In the genomic region with DNA sequence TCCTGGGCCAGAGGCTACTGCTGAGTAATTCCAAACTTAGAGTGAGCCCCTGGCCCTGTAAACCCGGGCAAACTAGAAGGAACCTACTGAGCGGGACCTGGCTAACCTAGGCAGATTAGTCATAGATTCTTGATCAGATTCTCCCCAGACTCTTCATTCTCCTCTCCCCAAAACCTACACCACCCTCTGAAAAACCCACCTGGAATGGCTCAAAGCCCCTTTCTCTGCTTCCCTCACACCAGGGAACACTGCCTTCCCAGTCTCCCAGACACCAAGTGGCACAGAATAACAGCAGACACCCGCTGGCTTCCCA, we compare ENCODE assay signal across 8 mouse cellular contexts. TPM values are rescaled to one million over a fixed set of nuclear protein-coding genes. Genes with fewer than 3 reads are reported as not detected.
DNase-seq lines count a peak whose midpoint lies in the region; ATAC-seq lines count a peak whose summit lies in the region.

No protein-coding gene starts in this region.

- 32% methylated on average over 3 of the region's 3 CpGs for WGBS in heart, embryonic 16.5 days
- 14% methylated on average over 3 of the region's 3 CpGs for WGBS in hindbrain, embryonic 12.5 days
- 14% methylated on average over 3 of the region's 3 CpGs for WGBS in midbrain, embryonic 11.5 days

- H3K9ac ChIP-seq in heart, embryonic 16.5 days (ENCODE audit: low read length): peak overlapping the region; percentile 78
- H3K9ac ChIP-seq in hindbrain, embryonic 12.5 days: peak overlapping the region; percentile 88
- H3K9ac ChIP-seq in midbrain, embryonic 11.5 days (ENCODE audit: low read length): peak overlapping the region; percentile 92

- H3K9me3 ChIP-seq in heart, embryonic 16.5 days (replicated peaks; ENCODE audit: control insufficient read depth, low read length): no peaks in the 10 kb centered on the region
- H3K9me3 ChIP-seq in hindbrain, embryonic 12.5 days (replicated peaks): no peaks in the 10 kb centered on the region
- H3K9me3 ChIP-seq in midbrain, embryonic 11.5 days (ENCODE audit: control insufficient read depth, low read length): no peaks in the 10 kb centered on the region

- no peaks in the 10 kb centered on the region; the same call in 1 of the 2 replicates for H3K36me3 ChIP-seq in heart, embryonic 16.5 days (ENCODE audit: control insufficient read depth, insufficient read depth)
- H3K36me3 ChIP-seq in hindbrain, embryonic 12.5 days: peaks cover 11% of the 10 kb centered on the region; the same call in 1 of the 2 replicates
- no peaks in the 10 kb centered on the region for H3K36me3 ChIP-seq in midbrain, embryonic 11.5 days (ENCODE audit: control insufficient read depth, insufficient read depth, low read length)

- intact Hi-C loops in heart, postnatal 14 days (cut with DNase I): loop anchor here (2.0 to 5.0 kb wide), 3 partner anchors 17 to 67 kb away; partner anchors contain the start of gene Dguok

- peak overlapping the region; percentile 81 for H3K4me3 ChIP-seq in heart, embryonic 16.5 days (ENCODE audit: low read length)
- H3K4me3 ChIP-seq in brown adipose tissue, adult 24 weeks (ENCODE audit: insufficient read depth, low read depth, low read length): peak overlapping the region; percentile 90
- peak overlapping the region; percentile 70 for H3K4me3 ChIP-seq in hindbrain, embryonic 12.5 days
- peak overlapping the region; percentile 70 for H3K4me3 ChIP-seq in midbrain, embryonic 11.5 days (ENCODE audit: low read depth, low read length)

- ATAC-seq in heart, embryonic 16.5 days (replicated peaks; ENCODE audit: extremely low read depth, insufficient read depth, low FRiP score): no peak
- no peak for ATAC-seq in hindbrain, embryonic 12.5 days (ENCODE audit: low FRiP score)
- no peak for ATAC-seq in midbrain, embryonic 11.5 days (ENCODE audit: low FRiP score)

- peak overlapping the region; percentile 13; the same call in 1 of the 2 replicates for H3K27ac ChIP-seq in heart, embryonic 16.5 days (ENCODE audit: low read length)
- H3K27ac ChIP-seq in brown adipose tissue, adult 24 weeks (replicated peaks; ENCODE audit: low read depth, low read length): peak overlapping the region; percentile 37; the same call in 1 of the 2 replicates
- H3K27ac ChIP-seq in hindbrain, embryonic 12.5 days: peak overlapping the region; percentile 95
- H3K27ac ChIP-seq in midbrain, embryonic 11.5 days (ENCODE audit: low read depth, low read length): peak overlapping the region; percentile 98

- no peaks in the 10 kb centered on the region for H3K27me3 ChIP-seq in heart, embryonic 16.5 days (ENCODE audit: control insufficient read depth, insufficient read depth, low read length)
- no peaks in the 10 kb centered on the region for H3K27me3 ChIP-seq in hindbrain, embryonic 12.5 days
- H3K27me3 ChIP-seq in midbrain, embryonic 11.5 days (ENCODE audit: control insufficient read depth, insufficient read depth, low read length): no peaks in the 10 kb centered on the region

- DNase-seq in heart, postnatal 14 days: no peak
- no peak for DNase-seq in midbrain, embryonic 11.5 days (ENCODE audit: low spot score, missing footprints)
- DNase-seq in adrenal gland, postnatal 4 days (ENCODE audit: low spot score in 2 of 2): no peak
- no peak for DNase-seq in cerebellum, postnatal 4 days (ENCODE audit: low spot score in 2 of 2)
- DNase-seq in Muller cell, postnatal 12 days (ENCODE audit: inconsistent ontology term): no peak

- peak overlapping the region; percentile 87 for H3K4me2 ChIP-seq in heart, embryonic 16.5 days (ENCODE audit: low read depth, low read length)
- peak overlapping the region; percentile 65 for H3K4me2 ChIP-seq in hindbrain, embryonic 12.5 days (replicated peaks)
- H3K4me2 ChIP-seq in midbrain, embryonic 11.5 days: peak overlapping the region; percentile 53

- H3K4me1 ChIP-seq in heart, embryonic 16.5 days (ENCODE audit: control insufficient read depth, insufficient read depth, low read length): peaks cover 66% of the 10 kb centered on the region
- H3K4me1 ChIP-seq in brown adipose tissue, adult 24 weeks (ENCODE audit: control insufficient read depth, insufficient read depth, insufficient read length, low read length): peaks cover 64% of the 10 kb centered on the region
- H3K4me1 ChIP-seq in hindbrain, embryonic 12.5 days: peaks cover 80% of the 10 kb centered on the region
- peaks cover 80% of the 10 kb centered on the region for H3K4me1 ChIP-seq in midbrain, embryonic 11.5 days (ENCODE audit: control insufficient read depth, insufficient read depth, low read length)

RNA-seq across cellular contexts. Expression of gene Tet3, which starts 18.7 kb away (rescaled TPM):
- polyA plus RNA-seq in heart, embryonic 16.5 days (2015; fragmentation: Nextera tagmentation; extraction: Ambion mirVana): 29.0 and 29.3 TPM in 2 replicates
- 10 to 100 TPM; 46.2 to 49.0 TPM for total RNA-seq in heart, postnatal 14 days (2021)
- polyA plus RNA-seq in brown adipose tissue, adult 24 weeks (2012; ENCODE audit: insufficient read depth, insufficient read length, missing spikeins): 5.0 and 7.0 TPM in 2 replicates
- 63.3 and 63.9 TPM in 2 replicates for polyA plus RNA-seq in hindbrain, embryonic 12.5 days (2016; fragmentation: Nextera tagmentation; extraction: Ambion mirVana)
- polyA plus RNA-seq in midbrain, embryonic 11.5 days (2014; fragmentation: Nextera tagmentation; extraction: Ambion mirVana): 38.5 and 39.9 TPM in 2 replicates
- total RNA-seq in adrenal gland, postnatal 4 days (2021): 10 to 100 TPM; 79.0 to 79.5 TPM

Comparison
In these comparisons a context has a peak if more than half of its experiments do, and no peak if none do; other contexts are left out.
1. H3K27ac ChIP-seq: peak in every context shown above with its lines; median percentile 98 in midbrain, embryonic 11.5 days; 95 in hindbrain, embryonic 12.5 days; 37 in brown adipose tissue, adult 24 weeks; 13 in heart, embryonic 16.5 days.